Mouse (Mus musculus): ENCODE results near the gene Speg.

The Speg gene

DNA sequence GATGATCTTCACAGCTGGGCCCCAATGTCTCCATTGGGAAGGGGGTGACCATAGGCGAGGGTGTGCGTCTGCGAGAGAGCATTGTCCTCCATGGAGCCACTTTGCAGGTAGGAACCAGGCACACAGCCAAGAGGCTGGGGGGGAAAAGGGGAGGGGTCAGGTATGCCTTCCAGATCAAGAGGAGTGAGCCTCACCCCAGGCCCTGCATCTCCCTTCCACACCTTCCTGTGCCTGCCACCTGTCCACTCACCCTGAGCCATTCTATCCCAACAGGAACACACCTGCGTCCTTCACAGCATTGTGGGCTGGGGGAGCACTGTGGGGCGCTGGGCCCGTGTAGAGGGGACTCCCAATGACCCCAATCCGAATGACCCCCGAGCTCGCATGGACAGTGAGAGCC lies 67.1 kb downstream of the Speg start:
- no peak for DNase-seq (ENCODE audit: extremely low read depth, low read depth)

DNA sequence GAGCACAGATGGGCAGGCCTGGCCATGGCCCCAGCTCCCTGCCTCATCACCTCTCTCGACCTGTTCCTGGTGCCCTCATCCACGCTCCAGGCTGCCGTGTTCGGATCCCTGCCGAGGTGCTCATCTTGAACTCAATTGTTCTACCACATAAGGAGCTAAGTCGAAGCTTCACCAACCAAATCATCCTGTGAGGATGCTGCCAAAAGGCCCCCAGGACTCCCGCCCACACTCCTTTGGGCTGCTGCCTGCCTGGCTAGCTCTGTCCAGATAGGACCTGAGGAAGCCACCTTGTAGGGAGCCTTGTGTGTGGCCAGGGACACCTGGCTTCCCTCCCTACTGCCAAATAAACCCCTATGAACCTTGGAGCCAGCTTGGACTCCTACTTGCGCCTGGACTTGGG lies 67.7 kb downstream of the Speg start:
- DNase-seq (ENCODE audit: extremely low read depth, low read depth) = no peak

DNA sequence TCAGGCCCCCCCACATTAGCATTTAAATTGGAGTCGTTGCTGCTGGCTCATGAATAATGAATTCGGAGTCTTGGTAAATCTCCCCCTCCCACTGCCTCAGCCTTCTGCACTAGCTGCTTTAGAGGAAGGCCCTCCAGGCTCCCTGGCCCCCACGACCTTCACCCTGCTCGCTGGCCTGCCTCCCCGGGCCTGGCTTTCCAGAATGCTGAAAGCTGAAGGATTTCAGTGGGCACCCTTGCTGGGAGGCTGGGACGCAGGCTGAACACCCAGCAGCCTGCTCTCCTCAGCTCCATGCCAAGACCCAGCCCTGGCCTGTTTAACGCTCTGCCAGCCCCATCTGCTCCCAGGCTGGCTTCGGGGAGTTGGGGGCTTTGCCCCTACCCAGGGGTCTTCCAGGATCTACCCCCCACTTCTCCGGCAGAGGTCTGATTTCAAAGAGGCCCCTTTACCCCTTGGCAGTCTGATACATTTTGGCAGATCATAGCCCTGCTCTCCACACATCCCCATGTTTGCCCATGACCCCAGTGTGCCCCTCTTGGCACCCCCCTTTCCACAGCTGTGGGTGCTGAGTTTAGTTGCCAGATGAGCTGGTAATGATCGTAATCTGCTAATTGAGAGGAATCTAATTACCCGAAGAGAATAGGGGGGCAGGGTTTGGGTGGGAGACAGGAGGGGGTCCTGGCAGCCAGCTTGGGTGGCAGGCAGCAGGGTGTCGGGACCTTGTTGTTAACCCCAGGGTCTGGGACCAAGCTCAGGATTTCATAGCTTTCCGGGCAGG lies 68.3 kb downstream of the Speg start:
- DNase-seq (ENCODE audit: extremely low read depth, low read depth) = no peak

DNA sequence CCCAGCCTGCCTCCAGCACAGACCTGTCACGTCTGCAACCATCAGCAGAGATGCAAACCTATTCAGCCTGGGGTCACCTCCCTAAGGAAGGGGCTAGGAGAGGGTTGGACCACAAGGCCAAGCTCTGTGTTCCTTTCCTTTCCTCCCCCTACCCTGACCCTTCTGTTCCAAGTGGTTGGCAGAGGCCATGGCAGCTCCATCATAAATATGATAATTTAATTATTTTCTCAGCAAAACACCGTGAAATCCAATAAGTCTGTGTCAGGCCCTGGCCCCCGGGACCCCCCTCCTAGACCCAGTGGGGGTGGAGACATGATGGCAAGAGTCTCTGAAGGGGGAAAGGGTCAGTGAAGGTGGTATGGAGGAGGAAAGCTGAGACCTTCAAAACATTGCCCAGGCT lies 69.1 kb downstream of the Speg start:
- DNase-seq (ENCODE audit: extremely low read depth, low read depth) = no peak

DNA sequence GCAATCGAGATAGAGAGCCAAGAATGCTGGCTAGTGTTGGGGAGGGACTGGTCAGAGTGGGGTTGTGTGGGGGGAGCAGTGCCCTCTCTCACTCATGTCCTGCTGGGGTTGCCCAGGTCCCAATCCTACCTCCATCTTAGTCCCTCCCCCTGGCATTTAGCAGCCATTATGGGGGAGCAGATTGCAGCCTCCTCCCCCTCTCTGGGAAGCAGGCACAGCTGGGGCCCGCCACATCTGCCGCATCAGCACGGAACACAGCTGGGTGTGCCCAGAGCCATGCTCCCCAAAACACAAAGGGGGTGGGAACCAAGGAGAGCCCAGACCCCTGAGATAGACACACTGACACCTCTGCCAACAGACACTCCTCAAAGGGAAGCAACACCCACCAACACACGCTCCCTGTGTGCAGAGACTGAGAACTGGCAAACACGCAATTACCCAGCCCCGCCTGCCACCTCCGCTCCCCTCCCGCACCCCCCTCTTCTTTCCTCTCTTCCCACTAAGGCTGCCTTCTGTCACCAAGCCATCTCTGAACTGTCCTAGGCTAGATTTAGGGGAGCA lies 70.1 kb downstream of the Speg start:
- no peak for DNase-seq (ENCODE audit: extremely low read depth, low read depth)

DNA sequence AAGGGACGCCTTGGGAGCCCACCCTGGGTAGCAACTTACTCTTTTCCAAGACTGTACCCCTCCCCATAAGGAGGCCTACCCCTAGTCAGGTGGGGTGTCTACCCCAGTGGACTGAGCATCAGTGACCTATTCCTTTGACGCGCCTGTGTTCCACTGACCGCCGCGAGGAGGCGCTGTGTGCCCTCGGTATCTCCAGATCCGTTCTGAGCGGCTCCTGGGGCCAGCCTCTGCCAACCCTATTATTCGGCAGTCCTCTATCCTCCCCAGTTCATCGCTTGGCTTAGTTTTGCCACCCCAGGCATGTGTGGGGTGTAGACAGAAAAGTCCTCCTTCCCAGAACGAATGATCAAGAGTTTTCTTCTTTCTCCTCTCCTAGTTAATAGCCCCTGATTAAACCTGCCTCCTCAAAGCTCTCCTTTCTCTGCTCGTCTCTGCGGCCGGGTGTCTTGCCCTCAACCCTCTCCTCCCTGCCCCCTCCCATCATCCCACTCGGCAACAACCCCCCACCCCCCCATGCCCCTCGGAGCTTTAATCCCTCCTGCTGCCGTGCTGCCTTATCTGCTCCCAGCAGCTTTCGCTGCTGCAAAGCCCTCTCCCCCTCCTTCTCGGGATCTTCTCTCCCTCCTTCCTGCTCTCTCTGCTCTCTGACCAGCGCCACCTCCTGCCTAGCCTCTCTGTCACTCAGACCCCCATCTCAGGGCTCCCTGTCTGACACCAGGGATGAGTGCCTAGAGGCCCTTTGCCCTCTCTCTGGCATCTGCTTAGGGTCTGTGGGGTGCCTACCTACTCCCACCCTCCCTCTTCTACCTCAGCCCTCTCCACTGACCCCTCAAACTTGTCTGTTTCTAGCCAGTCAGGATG lies 70.9 kb downstream of the Speg start:
- DNase-seq (ENCODE audit: extremely low read depth, low read depth) = peak; percentile 81

DNA sequence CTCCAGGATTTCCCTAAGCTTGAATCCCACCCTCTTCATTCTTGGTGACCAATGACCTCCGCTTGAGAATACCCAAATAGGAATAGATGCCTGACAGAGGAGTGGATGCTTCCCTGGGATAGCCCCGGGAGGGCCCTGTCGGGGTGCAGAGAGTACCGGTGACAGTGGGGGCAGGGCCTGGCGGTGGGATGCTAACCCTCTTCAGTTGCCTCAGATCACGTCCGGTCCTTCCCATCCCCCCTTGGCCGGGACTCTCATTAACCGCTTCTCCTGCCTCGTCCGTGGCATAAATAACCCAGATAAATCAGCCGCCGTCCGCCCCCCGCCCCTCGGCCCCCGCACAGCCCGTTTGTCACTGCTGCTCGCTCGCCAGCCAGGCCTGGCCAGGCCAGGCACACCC lies 71.6 kb downstream of the Speg start:
- DNase-seq (ENCODE audit: extremely low read depth, low read depth) = no peak

DNA sequence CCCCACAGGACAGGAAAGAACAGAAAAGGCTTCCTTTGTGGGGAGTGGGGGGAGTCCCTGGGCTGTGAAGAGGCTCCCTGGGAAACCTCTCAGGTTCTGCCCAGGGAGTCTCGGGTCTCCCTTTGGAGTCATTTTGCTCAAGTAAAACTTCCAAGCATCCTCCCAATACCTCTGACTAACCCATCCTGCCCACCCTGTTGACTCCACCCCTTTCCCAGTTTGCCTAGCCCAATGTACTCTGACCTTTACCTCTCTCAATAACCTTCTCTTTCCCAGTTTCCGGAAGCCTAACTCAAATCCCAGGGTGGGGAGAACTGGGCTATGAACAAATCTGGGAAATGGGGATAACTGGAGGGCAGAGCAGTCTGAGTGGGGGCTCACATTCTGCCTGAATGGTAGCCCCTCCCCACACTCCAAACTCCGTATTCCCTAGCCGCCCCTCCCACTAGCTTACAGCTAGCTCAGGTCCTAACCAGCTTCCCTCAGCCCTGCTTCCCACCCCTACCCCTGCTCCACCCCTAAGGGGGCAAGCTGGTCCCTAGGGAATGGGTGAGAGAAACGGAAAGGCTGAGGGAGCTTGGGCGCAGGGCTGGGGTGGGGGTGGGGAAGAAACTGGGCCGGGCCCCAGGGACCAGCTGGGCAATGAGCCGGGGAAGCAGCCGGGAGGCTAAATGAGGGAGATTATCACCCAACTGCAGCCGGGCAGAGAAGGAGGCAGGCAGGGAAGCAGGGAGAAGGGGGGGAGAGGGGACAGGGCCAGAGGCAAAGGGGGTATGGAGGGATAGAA lies 72.4 kb downstream of the Speg start:
- no peak for DNase-seq (ENCODE audit: extremely low read depth, low read depth)

DNA sequence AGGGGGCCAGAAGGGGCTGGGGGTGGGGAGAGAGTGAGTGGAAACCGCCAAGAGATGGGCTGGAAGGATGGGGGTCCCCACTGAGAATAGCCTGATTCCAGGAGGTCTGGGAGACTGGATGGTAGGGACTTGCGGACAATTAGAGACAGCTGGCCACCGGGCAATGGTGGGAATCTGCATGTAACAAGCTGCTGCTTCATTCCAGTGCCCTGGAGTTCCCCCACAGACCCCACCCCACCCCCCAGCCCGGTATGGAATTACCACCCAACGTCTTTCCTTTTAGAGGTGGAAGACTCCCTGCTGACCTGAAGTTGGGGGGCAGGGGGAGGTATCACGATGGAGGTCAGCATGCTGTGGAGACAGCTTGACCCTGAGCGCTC lies 72.9 kb downstream of the Speg start:
- DNase-seq (ENCODE audit: extremely low read depth, low read depth) = no peak

DNA sequence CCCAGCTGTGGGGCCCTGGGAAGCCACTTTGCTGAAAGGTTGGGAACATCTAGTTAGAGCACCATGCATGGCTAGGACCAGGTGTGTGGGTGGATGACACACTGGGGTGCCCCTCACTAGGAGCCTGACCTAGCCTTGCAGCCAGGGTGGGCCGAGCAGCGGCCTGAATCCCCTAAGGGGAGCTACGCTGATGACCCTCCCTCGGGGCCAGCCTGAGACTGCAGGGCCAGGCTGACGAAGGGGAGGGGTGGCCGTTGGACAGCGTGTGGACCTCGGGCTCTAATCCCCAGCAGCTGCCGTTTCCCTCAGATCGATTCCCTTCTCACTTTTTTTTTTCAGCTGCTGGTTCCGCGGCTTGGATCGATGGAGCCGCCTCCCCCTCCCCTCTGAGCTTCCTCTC lies 73.8 kb downstream of the Speg start:
- DNase-seq (ENCODE audit: extremely low read depth, low read depth) = no peak

DNA sequence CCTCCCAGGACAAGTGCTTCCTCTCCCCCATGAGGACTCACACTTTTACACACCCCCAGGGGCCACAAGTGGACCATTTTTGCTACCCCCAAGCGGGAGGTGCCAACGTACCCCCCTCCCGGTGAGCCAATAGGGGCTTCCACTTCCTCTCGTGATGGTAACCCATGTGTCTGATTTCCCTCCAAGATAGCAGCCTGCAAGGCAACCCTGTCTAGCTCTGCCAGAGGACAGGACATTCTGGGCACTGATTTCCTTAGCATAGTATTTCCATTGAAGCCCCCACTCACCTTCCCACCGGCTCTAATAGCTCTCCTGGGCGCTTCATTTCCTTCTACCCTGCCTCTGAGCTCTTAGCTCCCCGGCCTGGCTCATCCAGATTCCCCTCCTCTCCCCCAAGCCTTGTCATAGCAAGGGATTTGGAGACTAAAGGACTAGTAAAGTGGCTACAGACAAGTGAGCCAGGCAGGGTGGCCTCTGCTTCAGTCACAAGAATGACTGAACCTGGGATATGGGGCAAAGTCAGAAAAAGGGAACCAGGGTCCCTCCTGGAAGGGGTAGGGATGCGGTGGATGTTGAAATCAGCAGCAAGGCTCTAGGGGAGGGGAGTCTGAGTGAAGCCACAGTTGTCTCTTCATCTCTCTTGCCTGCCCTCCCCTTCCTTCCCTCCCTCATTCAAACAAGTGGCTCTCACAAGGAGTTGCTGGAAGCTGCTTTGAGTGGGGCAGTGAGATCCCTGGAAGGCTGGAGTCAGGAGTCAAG lies 74.5 kb downstream of the Speg start:
- no peak for DNase-seq (ENCODE audit: extremely low read depth, low read depth)

DNA sequence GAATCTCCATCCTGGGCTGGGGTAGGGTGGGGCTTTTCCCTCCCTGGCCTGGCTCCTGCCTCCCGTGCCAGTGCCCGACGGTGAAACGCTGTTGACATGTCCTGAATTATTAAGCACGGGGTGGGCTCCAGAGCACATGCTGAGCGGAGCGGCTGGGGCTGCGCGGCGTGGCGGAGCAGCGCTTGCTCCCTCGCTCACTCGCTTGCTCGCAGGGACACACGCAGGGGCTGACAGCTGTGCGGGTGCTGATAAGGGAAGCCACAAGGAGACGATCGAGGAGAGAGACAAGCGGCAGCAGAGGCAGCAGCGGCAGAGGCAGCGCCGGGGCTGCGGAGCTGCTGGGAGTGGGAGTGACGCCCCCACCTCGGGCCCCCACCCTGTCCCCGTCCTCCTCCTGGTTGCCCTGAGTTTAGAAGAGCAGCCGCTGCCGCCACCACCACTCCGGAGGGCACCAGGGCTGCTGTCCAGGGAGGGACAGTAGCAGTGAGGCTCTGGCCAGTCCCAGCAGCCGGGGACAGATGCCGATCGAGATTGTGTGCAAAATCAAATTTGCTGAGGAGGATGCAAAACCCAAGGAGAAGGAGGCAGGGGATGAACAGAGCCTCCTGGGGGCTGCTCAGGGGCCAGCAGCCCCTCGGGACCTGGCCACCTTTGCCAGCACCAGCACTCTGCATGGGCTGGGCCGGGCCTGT lies 75.4 kb downstream of the Speg start, which contains the start of gene Asic4:
TSS of gene Asic4 (plus strand) at position 123 of the 692 bp plus-strand sequence.
- DNase-seq (ENCODE audit: extremely low read depth, low read depth) = peak; percentile 59

DNA sequence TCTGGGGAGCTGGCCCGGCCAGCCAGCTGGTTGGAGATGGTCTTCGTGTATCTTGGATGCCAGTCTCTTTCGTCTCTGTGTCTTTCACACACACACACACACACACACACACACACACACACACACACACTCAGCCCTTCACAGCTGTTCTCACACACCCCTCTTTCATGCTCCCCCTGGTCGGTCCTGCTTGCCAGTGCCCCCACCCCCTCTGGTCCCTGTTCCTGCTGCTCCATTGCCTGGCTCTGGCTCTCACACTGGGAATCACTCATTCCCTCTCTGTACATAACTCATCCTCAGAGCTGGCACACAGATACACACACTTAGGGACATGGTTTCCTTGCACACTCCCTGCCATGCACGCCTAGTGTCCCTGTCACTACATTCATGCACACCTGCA lies 76.8 kb downstream of the Speg start:
- no peak for DNase-seq (ENCODE audit: extremely low read depth, low read depth)

DNA sequence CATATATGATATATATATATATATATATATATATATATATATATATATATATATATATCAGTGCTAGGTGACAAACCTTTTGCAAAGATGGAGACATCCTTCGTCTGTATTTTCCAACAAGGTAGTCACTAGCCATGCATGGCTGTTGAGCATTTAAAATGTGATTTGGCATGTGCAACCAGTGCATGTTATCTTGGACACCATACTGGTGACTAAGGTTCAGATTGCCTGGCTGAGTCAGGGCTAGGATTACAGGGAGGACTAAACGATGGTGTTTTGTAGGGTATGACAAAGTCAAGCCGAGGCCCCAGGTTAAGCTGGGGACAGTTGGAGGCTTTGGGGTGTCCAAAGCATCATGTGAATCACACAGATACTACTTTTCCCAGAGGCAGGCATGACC lies 80.3 kb downstream of the Speg start:
- DNase-seq (ENCODE audit: extremely low read depth, low read depth) = no peak

DNA sequence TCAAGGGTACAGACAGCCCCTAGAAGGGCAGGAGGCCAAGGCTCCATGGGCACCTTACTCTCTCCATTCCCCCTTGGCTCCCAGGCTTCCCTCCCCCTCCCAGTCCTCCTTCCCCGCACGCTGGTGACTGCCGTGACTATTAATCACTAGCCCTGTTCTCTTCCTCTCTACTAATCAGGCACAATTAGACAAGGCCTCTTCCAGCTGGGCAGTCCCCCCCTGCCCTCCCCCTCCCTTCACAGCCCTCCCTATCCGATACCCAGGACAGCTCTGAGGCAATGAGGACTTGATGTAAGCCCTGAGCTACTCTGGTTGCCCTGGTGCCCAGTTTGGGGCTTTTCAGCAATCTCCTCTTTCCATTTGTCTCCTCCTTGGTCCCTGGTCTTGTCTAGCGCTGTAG lies 80.9 kb downstream of the Speg start:
- DNase-seq (ENCODE audit: extremely low read depth, low read depth) = no peak

DNA sequence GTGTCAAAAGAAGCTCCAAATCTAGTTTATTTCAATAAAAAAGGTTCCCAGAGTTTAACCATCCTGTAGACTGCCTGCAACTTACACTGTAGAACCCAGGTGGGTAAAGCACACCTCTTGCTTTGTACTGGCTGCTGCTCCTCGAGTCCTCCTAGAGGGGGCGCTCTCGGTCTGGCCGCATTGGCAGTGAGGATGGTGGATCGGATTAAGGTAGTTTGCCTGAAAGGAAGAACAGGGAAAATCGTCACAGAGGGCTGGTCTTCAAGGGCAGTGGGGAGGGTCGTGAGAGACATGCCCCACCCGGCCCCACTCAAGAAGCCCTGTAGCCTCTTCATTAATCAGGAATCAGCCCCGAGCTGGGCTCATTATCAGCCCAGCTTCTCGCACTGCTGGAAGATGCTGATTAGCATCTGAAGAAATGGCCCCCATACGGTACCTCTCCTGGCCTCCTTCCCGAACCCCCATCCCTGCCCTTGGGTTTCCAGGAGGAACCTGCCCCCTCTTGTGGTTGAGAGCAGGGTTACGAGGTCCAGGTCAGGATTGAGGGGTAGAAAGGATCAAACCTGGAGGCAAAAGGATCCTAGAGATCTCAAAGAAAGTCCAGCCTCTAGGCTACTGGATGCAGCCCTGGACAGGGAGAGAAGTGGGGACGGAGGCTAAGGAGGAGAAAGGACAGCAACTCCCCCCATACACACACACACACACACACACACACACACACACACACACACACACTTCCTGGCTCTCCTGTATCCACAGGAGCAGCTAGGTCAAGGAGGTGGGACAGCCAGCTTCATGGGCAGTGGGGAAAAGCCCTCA lies 81.9 kb downstream of the Speg start:
- DNase-seq (ENCODE audit: extremely low read depth, low read depth) = no peak

DNA sequence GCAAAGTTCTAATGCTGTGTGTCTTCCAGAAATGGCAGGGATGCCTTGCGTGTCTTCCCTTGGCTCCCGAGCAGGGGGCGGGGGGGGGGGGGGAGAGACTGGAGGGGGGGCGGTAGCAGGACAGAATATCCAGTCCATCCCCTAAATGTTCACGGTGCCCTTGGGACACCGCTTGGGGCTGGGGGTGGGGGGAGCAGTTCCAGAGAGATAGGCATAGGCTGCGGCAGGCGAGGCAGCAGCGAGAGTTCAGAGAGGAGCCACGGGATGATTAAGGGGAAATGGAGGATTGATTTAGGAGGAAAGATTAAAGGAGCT lies 82.6 kb downstream of the Speg start:
- no peak for DNase-seq (ENCODE audit: extremely low read depth, low read depth)

DNA sequence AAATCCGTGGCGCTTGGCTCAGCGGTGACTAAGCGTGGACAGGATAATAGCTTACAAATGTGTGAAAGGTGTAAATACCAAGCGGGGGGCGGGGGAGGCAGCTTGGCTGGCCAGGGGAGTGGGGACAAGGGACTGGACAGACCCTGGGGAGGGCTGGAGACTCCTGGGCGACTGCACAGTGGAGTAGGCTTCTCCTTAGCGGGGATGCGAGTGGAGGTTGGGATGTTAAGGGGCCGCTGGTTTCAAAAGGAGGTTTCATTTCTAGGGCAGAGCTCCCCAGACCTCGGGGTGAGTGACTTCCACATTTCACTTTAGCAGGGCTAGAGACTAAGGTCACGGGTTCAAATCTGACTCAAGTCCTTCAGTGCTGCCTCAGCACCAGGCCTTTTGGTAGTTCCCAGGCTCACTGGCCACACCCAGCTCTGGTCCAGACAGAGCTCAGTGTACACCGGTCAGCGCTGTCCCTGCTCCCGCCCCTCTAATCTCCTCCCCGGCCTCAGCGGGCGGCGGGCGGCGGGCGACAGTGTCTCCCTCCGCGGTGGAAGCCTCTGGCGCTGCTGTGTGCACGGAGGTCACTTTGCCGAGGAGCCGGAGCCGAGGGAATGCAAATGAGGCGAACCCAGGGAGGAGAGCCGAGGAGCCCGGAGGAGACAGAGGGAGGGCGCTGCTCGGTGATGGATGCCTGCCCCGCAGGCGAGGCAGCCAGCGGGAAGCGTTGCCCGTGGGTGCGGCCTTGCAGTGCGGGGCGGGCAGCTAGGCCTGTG lies 83.1 kb downstream of the Speg start:
- no peak for DNase-seq (ENCODE audit: extremely low read depth, low read depth)
